Mouse (Mus musculus): ENCODE measurements around the gene Plekhm2. TPM values are rescaled to one million over a fixed set of nuclear protein-coding genes. Genes with fewer than 3 reads are reported as not detected.
A peak's percentile ranks its signal among the peaks of the same experiment; 100 is the strongest.

Plekhm2 gene
- polyA plus RNA-seq, 1 experiment from 2014 or later: 1.7 TPM

GRCm38 (mm10) chr4:141624983-141625773 lies 39.5 kb downstream of the Plekhm2 start:
- no peak for ATAC-seq
- TF ChIP-seq CTCF (IDR thresholded peaks at IDR 0.05; ENCODE audit: low read depth) (peak; percentile 72), EP300 (IDR thresholded peaks at IDR 0.05; ENCODE audit: low read depth) (no peak)
- H3K4me2 ChIP-seq (ENCODE audit: low read depth, low read length): no peak overlapping the region

GRCm38 (mm10) chr4:141624134-141624533 lies 40.6 kb downstream of the Plekhm2 start:
- peak; percentile 11; the same call in 1 of the 2 replicates for ATAC-seq
- no peak for TF ChIP-seq EP300 (IDR thresholded peaks at IDR 0.05; ENCODE audit: low read depth)
- no peak for TF ChIP-seq CTCF (IDR thresholded peaks at IDR 0.05; ENCODE audit: low read depth)
- no peaks in the 10 kb centered on the region for H3K27me3 ChIP-seq (ENCODE audit: insufficient read depth, low read length)
- no peak overlapping the region for H3K9ac ChIP-seq (replicated peaks)
- H3K4me3 ChIP-seq (ENCODE audit: low read depth, low read length): no peak overlapping the region
- no peak for DNase-seq
- WGBS (ENCODE audit: insufficient replicate concordance): 80% methylated on average over 8 of the region's 8 CpGs
- no peaks in the 10 kb centered on the region for H3K9me3 ChIP-seq (ENCODE audit: low read length)
- peaks cover 22% of the 10 kb centered on the region for H3K36me3 ChIP-seq (replicated peaks; ENCODE audit: insufficient read depth, low read length)
- no peak overlapping the region for H3K4me2 ChIP-seq (ENCODE audit: low read depth, low read length)
- peaks cover 10% of the 10 kb centered on the region for H3K4me1 ChIP-seq (ENCODE audit: insufficient read depth)
- H3K27ac ChIP-seq (ENCODE audit: low read depth): peak overlapping the region; percentile 81

More at GRCm38 (mm10) chr4:141624983-141625773, 39.5 kb downstream of the Plekhm2 start:
- DNase-seq: peak; percentile 64
- Histone ChIP-seq H3K27me3 (ENCODE audit: insufficient read depth, low read length) (no peaks in the 10 kb centered on the region), H3K9me3 (ENCODE audit: low read length) (no peaks in the 10 kb centered on the region), H3K9ac (replicated peaks) (no peak overlapping the region), H3K36me3 (replicated peaks; ENCODE audit: insufficient read depth, low read length) (peaks cover 31% of the 10 kb centered on the region), H3K27ac (ENCODE audit: low read depth) (no peak overlapping the region), H3K4me1 (ENCODE audit: insufficient read depth) (peaks cover 10% of the 10 kb centered on the region), H3K4me3 (ENCODE audit: low read depth, low read length) (no peak overlapping the region)
- WGBS (ENCODE audit: insufficient replicate concordance): 69% methylated on average over 19 of the region's 19 CpGs

GRCm38 (mm10) chr4:141623666-141624065 lies 41.0 kb downstream of the Plekhm2 start, which contains the start of gene Slc25a34:
TSS of gene Slc25a34 (minus strand) at chr4:141623821.
- Histone ChIP-seq H3K4me3 (ENCODE audit: low read depth, low read length) (no peak within 1 kb of the TSS), H3K9ac (replicated peaks) (peak within 1 kb of the TSS; percentile 21), H3K36me3 (replicated peaks; ENCODE audit: insufficient read depth, low read length) (peaks cover 18% of the 10 kb centered on the region), H3K4me1 (ENCODE audit: insufficient read depth) (peaks cover 14% of the 10 kb centered on the region), H3K4me2 (ENCODE audit: low read depth, low read length) (peak within 1 kb of the TSS; percentile 6; the same call in 1 of the 2 replicates), H3K27ac (ENCODE audit: low read depth) (peak within 1 kb of the TSS; percentile 81), H3K9me3 (ENCODE audit: low read length) (no peaks in the 10 kb centered on the region), H3K27me3 (ENCODE audit: insufficient read depth, low read length) (no peaks in the 10 kb centered on the region)
- DNase-seq (peak; percentile 69), ATAC-seq (peak; percentile 90)
- 54% methylated on average over 1 of the region's 1 CpGs for WGBS (ENCODE audit: insufficient replicate concordance)
- TF ChIP-seq CTCF (IDR thresholded peaks at IDR 0.05; ENCODE audit: low read depth) (peak; percentile 32; the same call in 1 of the 2 replicates), EP300 (IDR thresholded peaks at IDR 0.05; ENCODE audit: low read depth) (peak; percentile 69; the same call in 1 of the 2 replicates)

- no peak for DNase-seq
- no peak for TF ChIP-seq EP300 (IDR thresholded peaks at IDR 0.05; ENCODE audit: low read depth)
- TF ChIP-seq CTCF (IDR thresholded peaks at IDR 0.05; ENCODE audit: low read depth): no peak
- peak overlapping the region; percentile 81 for H3K27ac ChIP-seq (ENCODE audit: low read depth)
- H3K4me2 ChIP-seq (ENCODE audit: low read depth, low read length): peak overlapping the region; percentile 6; the same call in 1 of the 2 replicates
- peaks cover 15% of the 10 kb centered on the region for H3K36me3 ChIP-seq (replicated peaks; ENCODE audit: insufficient read depth, low read length)
- H3K9me3 ChIP-seq (ENCODE audit: low read length): no peaks in the 10 kb centered on the region
- peak; percentile 15; the same call in 1 of the 2 replicates for ATAC-seq
- 71% methylated on average over 11 of the region's 11 CpGs for WGBS (ENCODE audit: insufficient replicate concordance)
- H3K4me3 ChIP-seq (ENCODE audit: low read depth, low read length): no peak overlapping the region
- peaks cover 17% of the 10 kb centered on the region for H3K4me1 ChIP-seq (ENCODE audit: insufficient read depth)
- H3K9ac ChIP-seq (replicated peaks): peak overlapping the region; percentile 21
- H3K27me3 ChIP-seq (ENCODE audit: insufficient read depth, low read length): no peaks in the 10 kb centered on the region
Observed at GRCm38 (mm10) chr4:141623037-141623436, 41.7 kb downstream of the Plekhm2 start.

GRCm38 (mm10) chr4:141622580-141622979 lies 42.1 kb downstream of the Plekhm2 start:
- no peak overlapping the region for H3K4me3 ChIP-seq (ENCODE audit: low read depth, low read length)
- no peaks in the 10 kb centered on the region for H3K27me3 ChIP-seq (ENCODE audit: insufficient read depth, low read length)
- H3K9me3 ChIP-seq (ENCODE audit: low read length): no peaks in the 10 kb centered on the region
- 77% methylated on average over 5 of the region's 5 CpGs for WGBS (ENCODE audit: insufficient replicate concordance)
- H3K27ac ChIP-seq (ENCODE audit: low read depth): peak overlapping the region; percentile 81; the same call in 1 of the 2 replicates
- DNase-seq: no peak
- peaks cover 10% of the 10 kb centered on the region for H3K36me3 ChIP-seq (replicated peaks; ENCODE audit: insufficient read depth, low read length)
- peaks cover 22% of the 10 kb centered on the region for H3K4me1 ChIP-seq (ENCODE audit: insufficient read depth)
- no peak for ATAC-seq
- no peak overlapping the region; the same call in 1 of the 2 replicates for H3K9ac ChIP-seq (replicated peaks)
- TF ChIP-seq EP300 (IDR thresholded peaks at IDR 0.05; ENCODE audit: low read depth) (no peak), CTCF (IDR thresholded peaks at IDR 0.05; ENCODE audit: low read depth) (no peak)
- H3K4me2 ChIP-seq (ENCODE audit: low read depth, low read length): no peak overlapping the region

GRCm38 (mm10) chr4:141622091-141622490 lies 42.6 kb downstream of the Plekhm2 start:
- TF ChIP-seq CTCF (IDR thresholded peaks at IDR 0.05; ENCODE audit: low read depth) (no peak), EP300 (IDR thresholded peaks at IDR 0.05; ENCODE audit: low read depth) (no peak)
- no peak overlapping the region for H3K27ac ChIP-seq (ENCODE audit: low read depth)
- no peak overlapping the region for H3K4me2 ChIP-seq (ENCODE audit: low read depth, low read length)
- peaks cover 8% of the 10 kb centered on the region; the same call in 1 of the 2 replicates for H3K36me3 ChIP-seq (replicated peaks; ENCODE audit: insufficient read depth, low read length)
- H3K9me3 ChIP-seq (ENCODE audit: low read length): no peaks in the 10 kb centered on the region
- WGBS (ENCODE audit: insufficient replicate concordance): 77% methylated on average over 8 of the region's 8 CpGs
- no peak overlapping the region; the same call in 1 of the 2 replicates for H3K9ac ChIP-seq (replicated peaks)
- H3K27me3 ChIP-seq (ENCODE audit: insufficient read depth, low read length): no peaks in the 10 kb centered on the region
- ATAC-seq (no peak), DNase-seq (no peak)
- peaks cover 24% of the 10 kb centered on the region for H3K4me1 ChIP-seq (ENCODE audit: insufficient read depth)
- H3K4me3 ChIP-seq (ENCODE audit: low read depth, low read length): no peak overlapping the region
